Mouse (Mus musculus): Measurements from ENCODE around the gene Dok7. TPM values are rescaled to one million over a fixed set of nuclear protein-coding genes. Genes with fewer than 3 reads are reported as not detected.

Gene Dok7
- total and polyA plus RNA-seq, 2 experiments = not detected

DNA sequence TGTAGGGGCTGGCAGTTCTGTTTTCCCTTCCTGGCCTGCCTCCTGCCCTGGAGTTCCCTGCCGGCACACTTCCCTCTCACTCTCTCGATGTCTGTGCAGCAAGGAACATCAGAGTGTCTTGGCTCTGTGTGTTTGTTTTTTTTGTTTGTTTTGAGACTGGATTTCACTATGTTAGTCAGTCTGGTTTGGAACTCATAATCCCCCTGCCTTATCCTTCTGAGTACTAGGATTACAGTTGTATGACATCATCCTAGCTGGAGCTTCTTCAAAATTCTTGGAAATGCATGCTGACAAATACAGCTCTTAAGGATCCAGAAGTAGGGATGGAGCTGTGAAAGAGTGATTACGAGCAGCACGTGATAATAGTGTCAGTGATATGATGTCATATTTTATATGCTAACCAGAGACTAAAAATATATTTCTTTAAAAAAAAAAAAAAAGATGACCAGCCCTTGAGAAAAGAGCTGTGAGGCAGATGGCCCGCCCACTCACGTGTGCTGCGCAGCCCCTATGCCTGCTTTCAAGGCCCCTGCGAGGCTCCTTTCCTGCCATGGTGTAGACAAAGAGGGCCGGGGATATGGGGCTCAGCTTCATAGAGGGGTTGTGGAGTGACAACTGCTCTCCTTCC is 36.8 kb upstream of the Dok7 start:
- Histone ChIP-seq H3K4me3 (ENCODE audit: insufficient read depth, low read depth, low read length) (no peak overlapping the region), H3K36me3 (ENCODE audit: control insufficient read depth, insufficient read depth, low read length) (no peaks in the 10 kb centered on the region), H3K27ac (replicated peaks; ENCODE audit: insufficient read depth, low read depth, low read length) (no peak overlapping the region), H3K79me2 (ENCODE audit: control insufficient read depth, insufficient read depth, low read length) (no peaks in the 10 kb centered on the region), H3K27me3 (ENCODE audit: control insufficient read depth, insufficient read depth, low read length) (no peaks in the 10 kb centered on the region), H3K9ac (ENCODE audit: low read depth, low read length) (no peak overlapping the region), H3K4me1 (ENCODE audit: control insufficient read depth, insufficient read depth, low read length) (no peaks in the 10 kb centered on the region)
- TF ChIP-seq CTCF (IDR thresholded peaks at IDR 0.05; ENCODE audit: low read depth, low read length) (no peak), POLR2A (IDR thresholded peaks at IDR 0.05; ENCODE audit: extremely low read depth, insufficient read depth, low read length) (no peak)
- 82% methylated on average over 9 of the region's 9 CpGs for WGBS
- DNase-seq (ENCODE audit: extremely low read depth, low read depth, low spot score) = no peak

- TF ChIP-seq CTCF (IDR thresholded peaks at IDR 0.05; ENCODE audit: low read depth, low read length) (no peak), POLR2A (IDR thresholded peaks at IDR 0.05; ENCODE audit: extremely low read depth, insufficient read depth, low read length) (no peak)
- DNase-seq (ENCODE audit: extremely low read depth, low read depth, low spot score) = peak; percentile 19
- 77% methylated on average over 9 of the region's 9 CpGs for WGBS
- Histone ChIP-seq H3K4me3 (ENCODE audit: insufficient read depth, low read depth, low read length) (no peak overlapping the region), H3K79me2 (ENCODE audit: control insufficient read depth, insufficient read depth, low read length) (no peaks in the 10 kb centered on the region), H3K9ac (ENCODE audit: low read depth, low read length) (no peak overlapping the region), H3K36me3 (ENCODE audit: control insufficient read depth, insufficient read depth, low read length) (no peaks in the 10 kb centered on the region), H3K27ac (replicated peaks; ENCODE audit: insufficient read depth, low read depth, low read length) (no peak overlapping the region), H3K4me1 (ENCODE audit: control insufficient read depth, insufficient read depth, low read length) (no peaks in the 10 kb centered on the region), H3K27me3 (ENCODE audit: control insufficient read depth, insufficient read depth, low read length) (no peaks in the 10 kb centered on the region)
Measured at GRCm38 (mm10) chr5:35020410-35021241, 35.9 kb upstream of the Dok7 start.

DNA sequence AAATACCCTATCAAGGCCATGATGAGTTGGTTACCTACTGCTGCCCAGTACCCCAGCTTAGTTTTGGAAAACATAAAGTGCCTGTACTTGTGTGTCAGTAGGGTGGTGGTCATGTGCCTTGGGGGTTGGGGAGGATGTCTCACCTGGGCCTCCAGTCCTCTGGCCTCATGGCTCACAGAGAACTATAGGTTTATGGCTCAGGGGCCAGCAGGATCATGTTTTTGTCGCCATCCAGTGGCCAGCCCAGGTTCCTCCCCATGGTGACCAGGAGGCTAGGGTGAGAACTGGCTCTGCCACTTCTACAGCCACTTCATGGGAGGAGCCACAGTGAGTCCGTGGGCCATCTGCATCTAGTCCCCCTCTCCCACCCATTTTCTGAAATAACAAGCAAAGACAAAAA is 31.6 kb upstream of the Dok7 start:
- no peak for DNase-seq (ENCODE audit: extremely low read depth, low read depth, low spot score)
- 11% methylated on average over 2 of the region's 2 CpGs for WGBS
- no peaks in the 10 kb centered on the region for H3K79me2 ChIP-seq (ENCODE audit: control insufficient read depth, insufficient read depth, low read length)

GRCm38 (mm10) chr5:35029303-35029702 is 27.3 kb upstream of the Dok7 start:
- Histone ChIP-seq H3K27ac (replicated peaks; ENCODE audit: insufficient read depth, low read depth, low read length) (peak overlapping the region; percentile 84), H3K4me1 (ENCODE audit: control insufficient read depth, insufficient read depth, low read length) (peaks cover 25% of the 10 kb centered on the region), H3K4me3 (ENCODE audit: insufficient read depth, low read depth, low read length) (no peak overlapping the region), H3K36me3 (ENCODE audit: control insufficient read depth, insufficient read depth, low read length) (no peaks in the 10 kb centered on the region), H3K79me2 (ENCODE audit: control insufficient read depth, insufficient read depth, low read length) (no peaks in the 10 kb centered on the region), H3K9ac (ENCODE audit: low read depth, low read length) (peak overlapping the region; percentile 36; the same call in 1 of the 2 replicates), H3K27me3 (ENCODE audit: control insufficient read depth, insufficient read depth, low read length) (no peaks in the 10 kb centered on the region)
- no peak for DNase-seq (ENCODE audit: extremely low read depth, low read depth, low spot score)
- 31% methylated on average over 1 of the region's 1 CpGs for WGBS
- no peak for TF ChIP-seq CTCF (IDR thresholded peaks at IDR 0.05; ENCODE audit: low read depth, low read length)

More for the DNA sequence above, 31.6 kb upstream of the Dok7 start:
- Histone ChIP-seq H3K4me1 (ENCODE audit: control insufficient read depth, insufficient read depth, low read length) (peaks cover 18% of the 10 kb centered on the region), H3K27ac (replicated peaks; ENCODE audit: insufficient read depth, low read depth, low read length) (no peak overlapping the region), H3K9ac (ENCODE audit: low read depth, low read length) (no peak overlapping the region), H3K4me3 (ENCODE audit: insufficient read depth, low read depth, low read length) (no peak overlapping the region), H3K27me3 (ENCODE audit: control insufficient read depth, insufficient read depth, low read length) (no peaks in the 10 kb centered on the region), H3K36me3 (ENCODE audit: control insufficient read depth, insufficient read depth, low read length) (no peaks in the 10 kb centered on the region)
- TF ChIP-seq CTCF (IDR thresholded peaks at IDR 0.05; ENCODE audit: low read depth, low read length) (peak; percentile 90), POLR2A (IDR thresholded peaks at IDR 0.05; ENCODE audit: extremely low read depth, insufficient read depth, low read length) (no peak)

DNA sequence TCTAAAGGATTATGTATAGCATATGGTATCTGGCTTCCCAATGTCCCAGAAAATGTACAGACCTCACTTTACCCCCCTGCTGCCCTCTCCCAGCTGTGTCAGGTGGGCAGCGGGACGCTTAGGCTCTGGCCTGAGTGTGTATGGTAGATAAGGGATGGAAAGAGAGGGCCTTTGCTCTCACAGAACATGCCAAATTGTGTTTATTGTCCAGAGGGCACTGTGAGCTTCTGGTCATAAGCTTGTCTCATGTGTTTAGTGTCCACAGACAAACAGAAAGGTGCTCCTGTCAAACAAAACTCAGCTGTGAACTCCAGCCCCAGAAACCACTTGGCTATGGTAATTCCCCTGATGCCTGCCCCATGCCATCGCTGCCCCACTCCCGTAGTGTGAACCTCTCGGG is 26.8 kb upstream of the Dok7 start:
- no peak overlapping the region for H3K4me3 ChIP-seq (ENCODE audit: insufficient read depth, low read depth, low read length)
- TF ChIP-seq CTCF (IDR thresholded peaks at IDR 0.05; ENCODE audit: low read depth, low read length) (no peak), POLR2A (IDR thresholded peaks at IDR 0.05; ENCODE audit: extremely low read depth, insufficient read depth, low read length) (no peak)
- H3K27me3 ChIP-seq (ENCODE audit: control insufficient read depth, insufficient read depth, low read length) = no peaks in the 10 kb centered on the region
- no peaks in the 10 kb centered on the region for H3K36me3 ChIP-seq (ENCODE audit: control insufficient read depth, insufficient read depth, low read length)
- H3K79me2 ChIP-seq (ENCODE audit: control insufficient read depth, insufficient read depth, low read length) = no peaks in the 10 kb centered on the region
- peaks cover 25% of the 10 kb centered on the region for H3K4me1 ChIP-seq (ENCODE audit: control insufficient read depth, insufficient read depth, low read length)
- H3K27ac ChIP-seq (replicated peaks; ENCODE audit: insufficient read depth, low read depth, low read length) = peak overlapping the region; percentile 84
- 30% methylated on average over 5 of the region's 5 CpGs for WGBS
- peak overlapping the region; percentile 36; the same call in 1 of the 2 replicates for H3K9ac ChIP-seq (ENCODE audit: low read depth, low read length)
- peak; percentile 98 for DNase-seq (ENCODE audit: extremely low read depth, low read depth, low spot score)

DNA sequence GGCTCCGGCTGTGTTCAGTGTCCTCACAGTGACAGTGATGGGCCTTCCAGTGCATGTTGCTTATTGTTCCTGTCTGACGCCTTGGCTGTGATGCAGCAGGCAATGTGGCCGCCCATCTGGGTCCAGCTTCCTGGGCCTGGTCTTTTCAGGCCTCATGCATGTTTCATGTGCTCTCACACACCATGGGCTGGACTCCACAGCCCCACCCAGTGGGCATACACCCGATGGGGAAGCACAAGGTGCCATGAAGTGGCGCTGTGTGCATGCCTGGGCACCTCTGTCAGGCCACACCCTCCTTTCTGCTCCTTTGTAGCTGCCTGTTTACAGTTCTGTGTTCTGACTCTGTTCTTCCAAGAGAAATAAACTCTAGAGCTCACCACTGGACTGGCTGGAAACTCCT is 23.5 kb upstream of the Dok7 start:
- 73% methylated on average over 5 of the region's 5 CpGs for WGBS
- Histone ChIP-seq H3K27me3 (ENCODE audit: control insufficient read depth, insufficient read depth, low read length) (no peaks in the 10 kb centered on the region), H3K79me2 (ENCODE audit: control insufficient read depth, insufficient read depth, low read length) (no peaks in the 10 kb centered on the region), H3K4me3 (ENCODE audit: insufficient read depth, low read depth, low read length) (no peak overlapping the region), H3K36me3 (ENCODE audit: control insufficient read depth, insufficient read depth, low read length) (no peaks in the 10 kb centered on the region), H3K27ac (replicated peaks; ENCODE audit: insufficient read depth, low read depth, low read length) (no peak overlapping the region), H3K4me1 (ENCODE audit: control insufficient read depth, insufficient read depth, low read length) (peaks cover 22% of the 10 kb centered on the region), H3K9ac (ENCODE audit: low read depth, low read length) (no peak overlapping the region)
- TF ChIP-seq POLR2A (IDR thresholded peaks at IDR 0.05; ENCODE audit: extremely low read depth, insufficient read depth, low read length) = no peak
- TF ChIP-seq CTCF (IDR thresholded peaks at IDR 0.05; ENCODE audit: low read depth, low read length) = peak; percentile 65
- DNase-seq (ENCODE audit: extremely low read depth, low read depth, low spot score) = no peak
